Mouse (Mus musculus): Measurements from ENCODE around the gene Fam181b.

Fam181b gene

DNA sequence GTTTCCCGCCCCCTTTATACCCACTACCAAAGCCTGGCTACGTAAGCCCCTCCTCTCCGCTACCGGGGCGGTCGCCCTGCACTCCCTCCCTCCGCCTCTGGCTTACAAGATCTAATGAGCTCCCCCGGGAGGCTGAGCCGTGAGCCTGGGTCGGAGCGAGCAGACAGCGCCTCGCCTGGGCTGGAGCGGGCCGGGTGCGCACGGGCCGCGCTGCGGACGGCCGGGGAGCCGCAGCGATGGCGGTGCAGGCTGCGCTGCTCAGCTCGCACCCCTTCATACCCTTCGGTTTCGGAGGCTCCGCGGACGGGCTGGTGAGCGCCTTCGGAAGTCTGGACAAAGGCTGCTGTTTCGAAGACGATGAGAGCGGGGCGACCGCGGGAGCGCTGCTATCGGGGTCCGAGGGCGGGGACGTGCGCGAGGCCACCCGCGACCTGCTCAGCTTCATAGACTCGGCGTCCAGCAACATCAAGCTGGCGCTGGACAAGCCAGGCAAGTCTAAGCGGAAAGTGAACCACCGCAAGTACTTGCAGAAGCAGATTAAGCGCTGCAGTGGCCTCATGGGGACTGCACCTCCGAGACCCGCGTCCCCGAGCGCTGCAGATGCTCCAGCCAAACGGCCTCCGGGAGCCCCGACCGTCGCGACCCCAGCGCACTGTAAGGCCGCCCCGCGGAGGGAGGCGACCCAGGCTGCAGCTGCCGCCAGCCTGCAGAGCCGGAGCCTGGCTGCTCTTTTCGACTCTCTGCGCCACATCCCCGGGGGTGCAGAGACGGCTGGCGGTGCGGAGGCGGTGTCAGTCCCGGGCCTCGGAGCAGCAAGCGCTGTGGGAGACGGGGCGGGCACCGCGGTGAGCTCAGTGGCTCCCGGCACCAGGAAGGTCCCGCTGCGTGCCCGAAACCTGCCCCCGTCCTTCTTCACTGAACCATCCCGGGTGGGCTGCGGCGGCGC lies at the start of gene Fam181b:
TSS of gene Fam181b (plus strand) at position 81 of the 946 bp plus-strand sequence.
- no peak for DNase-seq

DNA sequence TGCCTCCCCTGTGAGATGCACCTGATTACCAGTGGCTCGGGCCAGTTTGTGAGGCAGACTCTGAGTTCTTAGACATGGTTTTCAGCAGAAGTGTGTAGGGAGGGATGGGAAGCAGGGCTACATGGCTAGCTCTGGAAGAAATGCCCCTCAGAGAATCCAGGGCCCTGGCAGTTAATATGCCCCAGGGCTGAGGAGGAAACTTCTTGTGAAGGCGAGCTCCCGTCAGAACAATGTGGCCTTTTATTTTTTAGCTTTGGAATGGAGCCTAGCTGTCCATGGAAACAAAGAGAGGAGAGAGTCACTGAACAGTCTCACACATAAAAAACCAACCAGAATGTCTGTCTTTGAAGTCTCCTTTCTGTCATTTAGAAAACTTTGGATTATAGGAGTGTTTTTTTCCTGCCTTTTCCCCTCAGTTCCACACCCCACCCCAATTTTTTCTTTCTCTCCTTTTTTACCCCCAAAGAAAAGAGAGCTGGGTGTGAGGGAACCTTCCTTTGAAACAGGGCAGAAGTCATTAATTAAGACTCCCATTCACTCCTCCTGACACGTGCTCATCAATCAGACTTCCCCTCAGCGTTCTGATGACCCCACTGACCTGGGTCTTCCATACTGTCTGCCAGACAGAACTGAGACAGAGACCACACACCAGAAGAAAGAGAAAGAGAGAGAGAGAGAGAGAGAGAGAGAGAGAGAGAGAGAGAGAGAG lies 41.7 kb upstream of the Fam181b start:
- no peak for DNase-seq

DNA sequence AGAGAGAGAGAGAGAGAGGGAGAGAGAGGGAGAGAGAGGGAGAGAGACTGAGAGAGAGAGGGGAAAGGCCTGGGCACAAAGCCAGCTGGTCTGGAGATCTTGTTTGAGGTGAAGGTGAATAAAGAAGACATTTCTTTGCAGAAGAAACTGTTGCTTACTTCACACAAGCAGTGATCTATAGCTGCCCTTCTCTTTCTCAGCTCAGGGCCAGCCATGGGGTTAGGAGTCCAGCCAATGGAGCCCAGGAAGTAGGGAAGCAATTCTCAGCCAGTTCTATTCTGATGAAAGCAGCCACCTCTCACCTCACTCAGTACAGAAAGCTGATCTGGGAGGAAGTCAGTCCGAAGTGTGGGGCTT lies 41.2 kb upstream of the Fam181b start:
- no peak for DNase-seq

DNA sequence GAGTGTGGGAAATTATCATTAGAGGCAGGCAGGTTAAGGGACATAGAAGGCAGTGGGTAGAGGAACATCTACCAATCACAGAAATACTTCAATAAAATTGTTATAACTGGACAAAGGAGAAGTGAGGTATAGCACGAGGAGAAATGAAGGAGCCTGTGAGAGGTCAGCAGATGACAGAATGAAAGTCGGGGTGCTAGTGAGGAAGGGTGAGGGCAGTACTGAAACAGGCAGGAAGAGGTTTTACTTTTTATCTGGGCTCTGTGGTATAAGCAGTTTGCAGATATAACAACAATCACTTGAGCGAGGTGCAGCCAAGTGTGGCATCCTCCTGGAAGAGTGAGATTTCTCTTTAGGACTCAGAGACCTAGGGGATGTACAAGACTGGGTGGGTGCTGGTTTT lies 40.1 kb upstream of the Fam181b start:
- no peak for DNase-seq

DNA sequence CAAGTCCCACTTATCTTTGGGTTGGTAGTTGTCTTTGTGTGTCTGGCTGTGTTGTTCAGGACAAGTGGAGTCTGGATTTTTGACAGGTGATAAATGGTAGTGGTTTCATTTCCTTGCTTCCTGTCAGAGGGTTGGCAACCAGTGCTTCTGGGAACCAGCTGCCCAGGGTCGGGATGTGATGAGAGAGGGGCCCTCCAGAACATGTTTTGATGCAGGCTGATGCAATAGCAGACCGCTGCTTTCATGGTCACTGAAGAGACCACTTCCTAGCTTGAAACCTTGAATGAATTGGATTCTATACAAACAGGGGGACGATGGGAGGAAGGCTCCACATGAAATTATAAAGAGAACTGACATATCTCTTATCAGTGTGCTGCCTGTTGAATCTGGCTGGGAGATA lies 35.3 kb upstream of the Fam181b start:
- DNase-seq = no peak

DNA sequence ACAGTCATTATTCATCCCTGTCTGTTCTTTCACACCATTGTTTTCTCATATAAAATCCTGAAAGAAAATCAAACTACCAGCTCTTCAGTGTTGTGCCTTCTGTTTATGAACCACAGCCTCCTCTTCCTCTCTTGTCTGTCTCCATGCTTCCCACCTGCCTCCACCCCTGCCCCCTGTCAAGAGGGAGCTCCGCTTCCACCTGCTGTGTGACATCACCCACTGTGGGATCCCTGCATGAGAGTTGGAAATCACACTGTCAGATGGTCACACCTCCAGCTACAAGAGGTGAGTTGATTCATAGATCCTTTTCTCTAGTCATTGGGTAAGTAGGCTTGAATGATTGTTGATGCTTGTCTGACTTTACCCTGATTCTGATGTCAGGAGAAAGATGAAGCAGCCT lies 34.9 kb upstream of the Fam181b start:
- no peak for DNase-seq

DNA sequence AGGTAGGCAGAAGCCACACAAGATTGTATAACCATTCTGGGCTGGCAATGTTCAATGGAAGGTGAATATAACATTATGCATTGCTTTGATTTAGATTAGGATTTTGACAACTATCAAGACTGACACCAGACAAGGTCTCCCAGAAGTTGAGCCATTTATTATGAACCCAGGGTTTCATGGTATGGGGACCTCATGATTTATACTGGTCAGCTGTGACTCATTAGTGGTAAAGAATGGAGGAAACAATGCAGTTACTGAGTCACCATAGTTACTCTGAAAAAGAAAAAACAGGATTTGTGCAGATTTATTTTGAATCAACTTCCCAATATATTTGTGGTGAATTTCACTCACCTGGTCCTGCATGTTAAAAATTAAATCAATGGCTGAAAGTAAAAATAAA lies 18.8 kb upstream of the Fam181b start:
- no peak for DNase-seq

DNA sequence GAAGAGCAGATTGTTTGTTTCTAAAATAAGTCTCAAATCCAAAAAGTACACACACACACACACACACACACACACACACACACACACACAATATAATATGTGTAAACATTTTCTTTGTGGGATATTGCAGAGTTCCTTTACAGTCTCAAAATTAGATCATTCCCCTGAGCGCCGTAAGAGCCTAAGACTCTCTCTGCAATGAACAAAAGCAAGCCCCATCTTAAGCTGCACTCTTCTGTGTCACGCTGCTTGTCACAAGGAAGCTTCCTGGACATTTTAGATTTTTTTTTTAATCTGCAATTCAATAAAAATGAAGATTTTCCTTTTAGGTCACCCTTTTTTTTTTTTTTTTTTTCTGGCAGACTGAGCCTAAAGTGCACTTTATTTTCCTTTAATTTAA lies 17.9 kb upstream of the Fam181b start:
- DNase-seq = no peak

DNA sequence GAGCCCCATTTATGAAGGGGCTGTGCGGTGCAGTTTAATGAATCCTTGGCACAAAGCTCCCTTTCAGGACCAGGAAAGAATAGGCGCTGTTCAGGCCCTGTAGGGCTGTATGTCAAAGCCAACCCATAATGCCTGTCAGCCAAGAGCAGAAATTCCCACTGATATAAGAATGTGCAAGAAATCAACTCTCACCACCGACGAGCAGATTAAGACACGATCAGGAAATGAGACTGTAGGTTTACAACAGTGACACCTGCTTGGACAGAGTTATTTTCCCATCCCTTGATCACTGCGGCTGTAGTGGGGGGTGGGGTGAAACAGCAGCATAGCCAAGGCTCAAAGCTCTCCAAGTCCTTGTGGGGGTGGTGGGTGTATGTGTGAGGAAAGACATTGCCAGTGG lies 17.5 kb upstream of the Fam181b start:
- DNase-seq = no peak

DNA sequence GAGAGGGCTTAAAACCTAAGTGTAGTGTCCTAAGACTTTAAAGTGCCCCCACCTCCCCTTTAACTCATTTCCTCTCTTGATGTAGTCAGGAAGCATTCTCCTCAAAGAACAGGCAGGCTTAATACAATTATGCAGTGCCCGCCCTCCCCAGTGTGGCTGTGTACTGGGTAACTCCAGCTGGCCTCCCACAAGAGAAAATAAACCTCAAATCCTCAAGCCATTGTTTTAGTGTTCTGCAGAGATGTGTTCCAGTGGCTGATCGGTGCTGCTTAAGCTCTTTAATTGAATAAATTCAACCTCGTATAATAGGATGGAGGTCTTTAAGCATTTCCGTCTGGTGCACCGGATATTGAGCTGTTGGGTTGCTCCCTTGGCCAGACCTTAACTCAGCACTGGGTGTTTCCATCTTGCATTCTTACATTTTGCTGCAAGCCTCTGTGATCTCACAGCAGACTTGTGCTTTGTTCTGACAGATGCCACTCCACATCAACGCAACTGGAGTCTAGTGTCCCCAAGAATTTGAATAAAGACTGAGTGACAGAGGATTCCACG lies 12.1 kb upstream of the Fam181b start:
- DNase-seq = no peak

DNA sequence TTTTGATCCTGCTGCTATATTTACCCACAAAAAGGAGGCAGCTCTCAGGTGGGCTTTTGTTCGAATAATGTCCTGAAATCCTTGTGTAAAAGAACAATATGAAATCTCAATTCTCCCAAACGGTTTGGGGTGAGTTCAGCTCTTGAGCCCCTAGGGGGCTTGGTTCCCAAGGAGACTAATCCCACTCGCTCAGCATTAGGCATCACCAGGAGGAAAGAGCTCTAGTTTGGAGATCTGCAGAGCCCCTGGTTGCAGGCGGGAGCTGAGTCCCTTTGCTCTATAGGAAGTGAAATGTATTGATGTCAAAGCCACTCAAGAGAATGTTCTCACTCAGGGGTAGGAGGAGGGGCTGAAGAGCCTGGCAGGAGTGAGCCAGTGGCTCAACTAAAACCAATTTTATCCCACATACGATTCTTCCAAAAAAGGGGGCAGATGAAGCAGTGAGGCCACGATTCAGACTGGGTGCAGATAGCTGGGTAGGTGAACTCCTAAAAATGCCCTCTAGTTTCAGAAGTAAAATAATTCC lies 3.2 kb upstream of the Fam181b start:
- no peak for DNase-seq

DNA sequence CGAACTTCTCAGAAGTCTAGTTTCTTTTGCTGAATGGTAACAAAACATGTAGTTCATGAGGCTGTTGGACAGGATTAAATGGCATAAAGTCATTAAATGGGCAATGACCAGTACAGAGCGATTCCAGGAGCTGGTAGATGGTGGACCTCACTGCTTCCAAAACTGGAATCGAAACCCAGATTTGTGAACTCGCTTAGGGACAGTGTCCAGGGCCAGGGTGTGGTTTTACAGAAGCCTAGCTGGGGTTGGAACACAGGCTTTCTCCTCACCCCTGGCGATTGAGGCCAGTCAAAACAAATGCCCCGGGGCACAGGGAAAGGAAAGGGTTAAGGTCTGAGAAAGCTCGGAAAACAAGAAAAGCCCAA lies 263 bp upstream of the Fam181b start:
- DNase-seq = no peak

DNA sequence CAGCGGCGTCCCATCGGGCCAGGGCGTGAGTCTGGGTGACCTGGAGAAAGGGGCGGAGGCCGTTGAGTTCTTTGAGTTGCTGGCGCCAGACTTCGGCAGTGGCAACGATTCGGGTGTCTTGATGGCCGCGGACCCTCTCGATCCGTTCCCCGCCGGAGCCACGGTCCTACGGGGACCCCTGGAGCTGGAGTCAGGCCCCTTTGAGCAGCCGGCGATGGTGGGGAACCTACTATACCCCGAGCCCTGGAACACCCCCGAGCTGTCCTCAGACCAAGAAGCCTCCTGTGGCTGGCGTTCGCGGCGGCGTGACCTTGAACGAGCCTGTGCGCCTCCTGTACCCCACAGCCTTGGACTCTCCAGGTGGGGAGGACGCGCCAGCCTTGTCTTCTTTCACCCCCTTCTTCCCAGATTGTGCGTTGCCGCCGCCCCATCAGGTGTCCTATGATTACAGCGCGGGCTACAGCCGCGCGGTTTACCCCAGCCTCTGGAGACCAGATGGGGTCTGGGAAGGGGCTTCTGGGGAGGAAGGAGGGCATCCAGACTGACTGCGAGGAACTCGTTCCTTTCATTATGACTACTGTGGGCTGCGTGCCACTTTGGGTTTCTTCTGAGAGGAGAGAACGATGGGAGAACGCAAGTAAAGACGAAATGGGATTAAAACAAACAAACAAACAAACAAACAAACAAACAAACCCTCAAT lies 1.2 kb downstream of the Fam181b start:
- DNase-seq = no peak

DNA sequence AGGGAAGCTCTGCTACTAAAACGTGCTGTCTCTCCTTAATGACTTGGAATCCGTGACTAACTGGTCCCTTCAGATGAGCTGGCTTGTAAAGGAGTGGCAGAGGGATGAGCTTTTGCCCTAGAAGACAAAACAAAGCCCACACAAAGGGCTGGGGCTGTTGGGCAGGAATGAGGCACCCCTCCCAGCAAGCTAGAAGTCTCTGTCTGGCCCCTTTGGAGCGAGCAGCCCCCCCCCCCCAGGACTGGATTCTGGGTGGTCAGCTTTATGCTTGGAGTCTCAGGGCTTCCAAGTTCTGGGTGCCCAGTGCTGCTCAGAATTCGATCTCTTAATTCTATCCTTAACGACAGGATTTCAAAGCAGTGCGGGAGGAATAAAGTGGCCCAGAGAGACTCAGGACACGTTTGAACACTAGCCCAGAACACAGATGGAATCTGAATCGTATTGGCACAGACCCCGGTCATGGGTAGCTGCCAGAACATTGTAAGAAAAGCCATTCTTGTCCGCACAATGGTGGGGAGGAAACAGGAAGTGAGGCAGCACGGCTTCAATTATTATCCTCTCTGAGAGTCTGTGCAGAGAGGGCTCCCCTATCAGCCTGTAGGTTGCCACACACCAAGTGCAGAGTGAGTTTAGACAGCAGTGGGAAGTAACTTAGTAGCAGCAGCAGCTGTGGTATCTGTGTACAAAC lies 13.8 kb downstream of the Fam181b start:
- DNase-seq = no peak

DNA sequence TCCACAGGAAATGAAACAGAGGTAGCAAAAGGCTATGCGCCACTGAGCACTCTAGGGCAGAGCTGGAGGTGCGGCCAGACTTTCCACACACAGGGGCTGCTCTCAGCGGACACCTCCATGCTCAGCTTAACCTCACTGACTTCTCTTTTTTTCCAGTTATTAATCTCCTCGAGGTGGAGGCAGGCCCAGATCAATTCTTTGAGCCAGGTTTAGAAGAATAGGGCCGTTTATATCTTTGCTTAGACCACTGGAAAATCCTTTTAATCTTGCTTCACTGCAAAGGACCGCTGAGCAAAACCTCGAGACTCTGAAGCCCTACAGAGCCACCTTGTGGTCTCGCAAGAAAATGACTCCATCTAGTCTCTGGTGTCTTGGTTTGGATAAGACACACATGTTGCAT lies 15.8 kb downstream of the Fam181b start:
- no peak for DNase-seq

DNA sequence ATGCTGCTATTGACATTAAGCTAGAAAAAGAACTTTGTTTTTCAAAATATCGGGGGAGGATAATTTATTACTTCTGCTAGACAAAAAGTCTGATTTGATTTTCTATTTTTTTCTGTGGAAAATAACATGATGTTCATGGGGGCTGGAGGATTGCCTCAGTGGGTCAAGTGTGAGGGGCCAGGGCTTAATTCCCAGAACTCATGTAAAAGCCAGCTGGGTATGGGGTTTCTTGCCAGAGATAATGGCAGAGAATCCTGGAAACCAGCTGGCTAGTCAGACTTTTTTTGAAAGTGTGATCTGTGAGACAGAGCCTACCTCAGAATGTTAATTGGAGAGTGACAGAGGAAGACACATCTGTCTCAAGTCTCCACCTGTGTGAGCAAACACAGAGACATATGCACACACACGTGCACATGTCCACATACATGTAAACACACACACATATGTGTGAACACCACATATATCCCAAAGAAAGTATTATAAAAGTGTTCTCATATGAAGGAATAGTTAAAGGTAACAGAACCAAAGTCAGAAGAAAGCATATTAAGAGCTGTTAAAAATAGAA lies 25.2 kb downstream of the Fam181b start:
- no peak for DNase-seq

DNA sequence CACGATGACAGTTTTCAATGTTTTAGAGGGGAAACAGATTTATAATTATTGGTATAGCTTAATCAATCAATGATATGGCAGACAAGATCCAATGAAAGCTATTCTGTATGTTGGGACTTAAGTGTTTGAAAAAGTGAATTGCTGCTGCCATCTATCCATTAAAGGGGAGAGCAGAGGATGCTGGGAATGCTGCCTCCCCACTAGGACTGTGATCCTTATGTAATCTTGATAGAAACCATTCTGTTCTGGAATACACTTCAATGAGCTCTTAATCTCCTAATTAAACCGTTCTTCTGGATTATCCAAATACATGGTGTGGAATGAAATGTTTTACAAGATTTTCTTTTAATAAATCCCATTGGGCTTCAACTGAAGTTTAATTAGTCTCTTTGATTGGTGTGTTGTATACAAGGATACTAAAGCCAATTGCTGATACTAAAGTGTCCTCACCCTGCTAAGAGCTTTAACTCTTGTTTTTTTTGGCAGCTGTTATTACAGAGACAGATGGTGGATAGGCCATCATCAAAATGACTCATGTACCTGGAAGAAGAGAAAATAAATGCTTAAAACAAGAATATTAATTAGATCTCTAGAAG lies 30.8 kb downstream of the Fam181b start:
- DNase-seq = no peak

DNA sequence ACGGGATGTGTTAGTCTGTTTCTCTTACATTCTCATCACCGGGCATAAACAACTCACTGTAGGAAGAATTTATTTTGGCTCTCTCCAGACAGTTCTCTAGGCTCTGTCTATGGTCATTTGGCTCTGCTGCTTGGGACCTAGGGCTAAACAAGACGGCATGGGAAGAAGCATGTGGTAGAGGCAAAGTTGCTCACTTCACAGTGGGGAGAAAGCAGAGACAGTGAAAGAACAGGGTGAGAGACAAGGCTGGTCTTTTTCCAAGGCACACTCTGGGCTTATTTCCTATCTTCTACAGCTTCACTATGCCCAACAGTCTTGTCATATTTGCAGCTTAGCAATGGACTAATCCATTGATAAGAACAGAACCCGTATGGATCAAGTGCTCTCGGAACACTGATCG lies 31.4 kb downstream of the Fam181b start:
- no peak for DNase-seq

DNA sequence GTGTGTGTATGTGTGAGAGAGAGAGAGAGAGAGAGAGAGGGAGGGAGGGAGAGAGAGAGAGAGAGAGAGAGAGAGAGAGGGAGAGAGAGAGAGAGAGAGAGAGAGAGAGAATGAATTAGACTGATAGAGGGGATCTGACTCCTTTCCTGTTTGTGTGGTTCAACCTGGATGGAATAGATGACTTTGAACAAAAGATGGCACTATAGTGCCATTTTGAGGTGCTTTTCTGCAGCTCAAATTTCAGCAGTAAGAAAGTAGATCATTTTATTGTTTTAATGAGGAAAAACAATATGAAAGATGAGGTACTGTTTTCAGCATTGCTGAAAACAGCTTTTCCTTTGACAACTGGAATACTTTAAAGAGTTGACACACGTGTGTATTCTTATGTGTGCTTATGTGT lies 37.9 kb downstream of the Fam181b start:
- DNase-seq = no peak

DNA sequence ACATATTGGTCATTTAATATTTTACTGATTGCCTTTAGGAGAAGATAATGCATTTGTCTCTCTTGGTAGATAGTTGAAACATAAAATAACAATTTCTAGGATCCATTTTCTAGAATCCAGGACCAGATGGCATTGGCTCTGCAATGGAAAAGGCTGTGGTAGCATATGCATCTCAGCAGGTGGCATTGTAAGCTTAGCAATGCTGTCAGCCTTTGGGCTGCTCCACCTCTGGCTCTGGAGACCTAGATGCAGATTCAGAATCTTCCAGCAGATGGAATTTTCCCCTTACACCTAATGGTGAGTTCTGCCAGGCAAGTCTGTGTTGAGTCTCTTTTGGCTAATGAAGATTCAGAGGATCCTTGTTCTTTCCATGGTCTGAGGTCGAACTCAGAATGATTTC lies 44.3 kb downstream of the Fam181b start:
- DNase-seq = no peak
